Mouse (Mus musculus): ENCODE data around the gene Trip11.
"Not testable (repeated sequence)": the region's sequence is repeated elsewhere in the genome, so short reads cannot be mapped to it uniquely, and the experiment has no call there.

The Trip11 gene

GRCm38 (mm10) chr12:101912626-101913490, at the start of gene Trip11:
Gene Trip11 (minus strand): TSS chr12:101913267.
- DNase-seq (ENCODE audit: low read depth, low spot score), result peak; percentile 93

GRCm38 (mm10) chr12:101958960-101959780, 46.1 kb upstream of the Trip11 start:
- not testable (repeated sequence) for DNase-seq (ENCODE audit: low read depth, low spot score)

- no peak for DNase-seq (ENCODE audit: low read depth, low spot score)
These were observed 45.5 kb upstream of the Trip11 start for GRCm38 (mm10) chr12:101958556-101958955.

GRCm38 (mm10) chr12:101957942-101958544, 45.0 kb upstream of the Trip11 start, which contains the start of gene Atxn3:
Gene Atxn3 (minus strand): TSS chr12:101958246.
- peak; percentile 98 for DNase-seq (ENCODE audit: low read depth, low spot score)

- DNase-seq (ENCODE audit: low read depth, low spot score), result no peak
These were observed 44.2 kb upstream of the Trip11 start for GRCm38 (mm10) chr12:101957079-101957941.

- peak; percentile 79 for DNase-seq (ENCODE audit: low read depth, low spot score)
These were observed 42.8 kb upstream of the Trip11 start for GRCm38 (mm10) chr12:101955821-101956220.

GRCm38 (mm10) chr12:101948801-101949200, 35.7 kb upstream of the Trip11 start:
- DNase-seq (ENCODE audit: low read depth, low spot score), result no peak

- DNase-seq (ENCODE audit: low read depth, low spot score), result no peak
These were observed 34.9 kb upstream of the Trip11 start for GRCm38 (mm10) chr12:101947986-101948385.

GRCm38 (mm10) chr12:101937572-101937971, 24.5 kb upstream of the Trip11 start:
- DNase-seq (ENCODE audit: low read depth, low spot score), result peak; percentile 79

GRCm38 (mm10) chr12:101935223-101935622, 22.2 kb upstream of the Trip11 start:
- DNase-seq (ENCODE audit: low read depth, low spot score), result no peak

- DNase-seq (ENCODE audit: low read depth, low spot score), result no peak
These were observed 15.4 kb upstream of the Trip11 start for GRCm38 (mm10) chr12:101928423-101928822.

- DNase-seq (ENCODE audit: low read depth, low spot score), result peak; percentile 11
These were observed 9.2 kb upstream of the Trip11 start for GRCm38 (mm10) chr12:101922313-101922712.

- no peak for DNase-seq (ENCODE audit: low read depth, low spot score)
These were observed 6.8 kb upstream of the Trip11 start for GRCm38 (mm10) chr12:101919847-101920246.

GRCm38 (mm10) chr12:101917165-101917564, 4.1 kb upstream of the Trip11 start:
- no peak for DNase-seq (ENCODE audit: low read depth, low spot score)

GRCm38 (mm10) chr12:101911346-101911745, 1.7 kb downstream of the Trip11 start:
- DNase-seq (ENCODE audit: low read depth, low spot score), result no peak

- no peak for DNase-seq (ENCODE audit: low read depth, low spot score)
These were observed 2.7 kb downstream of the Trip11 start for GRCm38 (mm10) chr12:101910360-101910759.

- DNase-seq (ENCODE audit: low read depth, low spot score), result no peak
These were observed 7.2 kb downstream of the Trip11 start for GRCm38 (mm10) chr12:101905817-101906216.

GRCm38 (mm10) chr12:101904906-101905305, 8.2 kb downstream of the Trip11 start:
- no peak for DNase-seq (ENCODE audit: low read depth, low spot score)

- DNase-seq (ENCODE audit: low read depth, low spot score), result no peak
These were observed 8.9 kb downstream of the Trip11 start for GRCm38 (mm10) chr12:101904170-101904569.

- DNase-seq (ENCODE audit: low read depth, low spot score), result no peak
These were observed 13.3 kb downstream of the Trip11 start for GRCm38 (mm10) chr12:101899671-101900245.

GRCm38 (mm10) chr12:101898966-101899365, 14.1 kb downstream of the Trip11 start:
- DNase-seq (ENCODE audit: low read depth, low spot score), result no peak
